Mouse (Mus musculus): ENCODE measurements around the gene Kbtbd13.

Gene Kbtbd13

GRCm38 (mm10) chr9:65391613-65391964 lies at the start of gene Kbtbd13:
Kbtbd13 (minus strand) TSS chr9:65391652.
- DNase-seq = no peak

GRCm38 (mm10) chr9:65435671-65436301 lies 44.3 kb upstream of the Kbtbd13 start, which contains the start of gene Mtfmt:
Mtfmt (plus strand) TSS chr9:65435782.
- peak; percentile 91 to 95 for DNase-seq

GRCm38 (mm10) chr9:65435211-65435610 lies 43.8 kb upstream of the Kbtbd13 start:
- no peak for DNase-seq

- DNase-seq = peak; percentile 38 to 62
Observed at GRCm38 (mm10) chr9:65434140-65434539, 42.7 kb upstream of the Kbtbd13 start.

DNA sequence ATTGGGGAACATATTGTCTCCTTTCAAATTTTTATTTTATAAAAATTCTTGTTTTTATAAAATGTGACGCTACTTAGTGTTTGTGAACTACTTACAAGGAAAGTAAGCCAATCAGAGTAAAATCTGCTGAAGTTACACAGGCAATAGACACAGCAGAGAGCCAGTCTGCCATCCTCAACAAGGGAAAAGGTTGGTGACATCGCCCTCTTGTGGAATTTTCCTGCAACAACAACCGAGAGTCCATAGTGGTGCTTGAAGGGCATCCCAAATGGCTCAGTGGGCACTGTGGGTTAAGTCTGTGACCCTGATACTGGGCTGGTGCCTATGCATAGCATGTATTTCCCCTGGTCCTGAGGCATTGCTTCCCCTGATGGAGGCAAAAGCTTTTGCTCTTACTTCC lies 40.8 kb upstream of the Kbtbd13 start:
- peak; percentile 82 to 93 for DNase-seq

- no peak for DNase-seq
Observed at GRCm38 (mm10) chr9:65430921-65431320, 39.5 kb upstream of the Kbtbd13 start.

GRCm38 (mm10) chr9:65430401-65430800 lies 38.9 kb upstream of the Kbtbd13 start:
- DNase-seq = no peak

DNA sequence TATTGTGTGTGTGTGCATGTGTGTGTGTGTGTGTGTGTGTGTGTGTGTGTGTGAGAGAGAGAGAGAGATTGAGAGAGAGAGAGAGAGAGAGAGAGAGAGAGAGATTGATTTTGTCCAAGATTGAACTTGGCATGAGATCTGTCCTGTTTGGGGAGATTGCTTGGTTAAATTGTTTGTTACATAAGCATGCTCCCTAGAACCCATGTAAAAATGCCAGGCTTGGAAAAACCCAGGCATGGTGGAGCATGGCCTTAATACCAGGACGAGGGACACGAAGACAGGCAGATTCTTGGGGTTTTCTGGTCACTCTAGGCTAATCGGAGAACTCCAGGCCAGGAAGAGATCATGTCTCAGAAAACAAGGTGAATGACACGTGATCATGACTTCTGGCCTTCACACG lies 36.6 kb upstream of the Kbtbd13 start:
- DNase-seq = no peak

DNA sequence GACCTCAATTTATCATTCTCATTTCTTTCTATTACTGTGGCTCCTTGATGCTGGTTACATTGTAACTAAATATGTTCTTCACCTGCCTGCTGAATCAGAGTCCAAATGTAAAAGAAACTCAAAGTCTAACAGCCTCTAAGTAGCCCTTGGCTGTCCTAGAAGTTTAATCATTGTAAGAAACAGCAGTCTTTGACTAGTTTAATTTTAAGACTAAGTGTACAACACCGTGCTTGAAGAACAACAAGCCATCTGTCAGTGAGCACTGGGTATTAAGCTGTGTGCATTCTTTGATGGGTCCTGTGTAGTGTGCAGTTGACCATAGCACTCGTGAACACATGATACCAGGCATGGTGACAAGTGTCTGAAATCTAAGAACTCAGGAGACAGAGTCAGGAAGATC lies 36.1 kb upstream of the Kbtbd13 start:
- peak; percentile 43 to 79 for DNase-seq

DNA sequence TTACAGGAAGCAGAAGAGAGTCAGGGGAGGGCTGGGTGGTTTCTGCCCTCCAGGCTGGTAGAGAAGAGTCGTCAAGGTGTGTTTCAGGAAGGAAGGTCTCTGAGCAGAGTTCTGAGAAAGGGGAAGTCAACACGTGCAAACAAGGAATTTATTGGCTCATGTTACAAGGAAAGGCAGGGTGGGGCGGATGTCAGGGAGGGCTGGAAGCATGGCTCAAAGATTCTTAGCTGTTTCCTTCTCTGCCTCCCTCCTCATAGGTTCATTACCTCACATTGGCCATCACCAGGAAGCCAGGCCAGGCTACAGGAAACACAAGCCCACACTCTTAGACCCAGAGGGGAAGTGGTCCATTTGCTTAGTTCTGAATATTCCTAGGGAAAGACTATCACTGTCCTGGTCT lies 32.9 kb upstream of the Kbtbd13 start:
- no peak for DNase-seq

DNA sequence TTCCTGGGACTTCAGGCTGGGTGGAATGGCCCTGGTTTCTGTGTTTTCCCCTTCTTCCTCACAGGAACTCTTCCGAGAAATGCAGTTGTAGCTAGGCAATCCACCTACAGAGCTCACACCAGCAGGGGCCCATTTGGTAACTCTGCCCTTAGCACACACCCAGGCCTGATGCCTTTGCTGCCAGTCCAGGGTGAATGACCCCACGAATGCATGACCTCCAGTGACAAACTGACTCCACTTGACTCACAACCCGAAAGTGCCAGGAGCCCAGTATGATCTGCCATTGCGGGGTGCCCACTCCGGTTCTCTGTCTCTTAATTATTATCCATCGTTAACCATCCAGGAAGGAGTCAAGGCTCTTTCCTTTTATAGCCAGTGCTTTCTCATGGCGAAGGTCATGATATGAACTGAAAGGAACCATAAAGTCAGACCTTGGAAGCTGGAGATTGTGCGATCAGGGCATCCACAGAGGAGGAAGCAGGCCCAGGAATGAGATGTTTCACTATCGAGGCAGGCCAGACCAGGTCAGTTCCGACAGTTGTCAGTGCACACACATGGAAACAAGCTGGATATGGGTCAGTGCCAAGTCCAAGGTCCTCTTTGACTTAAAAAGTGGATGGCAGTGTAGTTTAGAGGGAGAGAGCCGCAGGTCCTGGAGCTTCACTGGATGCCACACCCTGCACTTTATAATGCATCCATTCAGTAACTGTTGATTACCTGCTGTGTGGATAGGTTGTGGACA lies 31.5 kb upstream of the Kbtbd13 start, which contains the start of gene Slc51b:
Gene Slc51b (minus strand): TSS at position 196 of the 742 bp plus-strand sequence.
- peak; percentile 77 to 79 for DNase-seq

GRCm38 (mm10) chr9:65419633-65420032 lies 28.2 kb upstream of the Kbtbd13 start:
- no peak for DNase-seq

GRCm38 (mm10) chr9:65417738-65418137 lies 26.3 kb upstream of the Kbtbd13 start:
- DNase-seq = no peak

DNA sequence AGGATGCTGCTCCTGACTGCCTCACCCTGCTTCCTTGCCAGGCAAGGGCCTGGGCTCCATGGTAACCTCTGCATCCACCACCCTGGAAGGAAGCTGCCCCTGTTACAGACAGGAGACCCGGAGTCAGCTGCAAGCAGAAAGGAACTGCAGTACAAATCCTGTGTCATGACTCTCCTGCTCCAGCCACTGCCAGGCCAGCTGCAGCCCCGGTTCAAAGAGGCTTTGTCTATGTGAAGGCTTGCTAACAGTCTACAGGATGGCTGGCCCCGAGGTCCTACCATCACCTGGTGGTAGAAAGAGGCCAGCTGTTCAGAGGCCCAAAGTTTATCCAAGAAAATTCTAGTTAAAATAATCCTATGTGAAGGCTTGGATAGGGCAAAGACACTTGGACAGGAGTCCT lies 19.9 kb upstream of the Kbtbd13 start:
- no peak for DNase-seq

DNA sequence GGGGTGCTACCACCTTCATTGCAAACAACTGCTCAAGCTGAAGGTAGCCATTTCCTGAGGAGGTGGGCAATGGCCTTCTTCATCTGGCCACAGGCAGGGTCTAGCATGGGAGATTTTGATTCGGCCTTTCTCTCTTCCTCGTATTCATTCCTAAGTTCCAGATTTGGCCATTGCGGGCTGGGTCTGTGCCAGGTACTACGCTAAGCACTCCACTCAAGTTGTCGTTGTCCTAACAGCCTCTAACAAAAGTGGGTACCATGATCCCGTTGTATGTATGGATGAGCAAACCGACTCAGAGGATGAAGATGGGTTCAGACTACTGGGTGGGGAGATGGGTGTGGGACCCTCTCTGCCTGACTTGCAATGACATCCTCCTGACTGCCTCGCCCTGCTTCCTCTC lies 18.9 kb upstream of the Kbtbd13 start:
- DNase-seq = no peak

DNA sequence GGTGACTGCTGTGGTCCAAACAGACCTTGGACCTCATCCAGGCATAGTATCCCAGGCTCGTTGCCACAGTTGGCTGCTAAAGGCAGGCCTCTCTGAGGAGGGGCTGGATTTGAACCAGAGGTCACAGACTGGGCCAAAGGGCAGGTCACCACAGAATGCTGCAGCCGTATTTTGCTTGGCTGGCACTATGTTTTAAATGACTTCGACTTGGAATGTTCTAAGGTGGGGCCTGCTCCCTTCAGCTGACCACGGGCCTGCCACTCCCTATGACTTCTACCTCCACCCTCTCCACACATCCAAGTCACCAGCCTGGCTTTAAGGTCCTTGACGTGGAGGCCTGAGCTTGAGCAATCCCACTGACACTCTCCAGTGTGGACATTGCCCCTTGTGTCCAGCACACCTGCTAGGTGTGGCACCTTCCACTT lies 17.4 kb upstream of the Kbtbd13 start:
- peak; percentile 90 to 91 for DNase-seq

GRCm38 (mm10) chr9:65407861-65408260 lies 16.4 kb upstream of the Kbtbd13 start:
- peak; percentile 69 to 70 for DNase-seq

DNA sequence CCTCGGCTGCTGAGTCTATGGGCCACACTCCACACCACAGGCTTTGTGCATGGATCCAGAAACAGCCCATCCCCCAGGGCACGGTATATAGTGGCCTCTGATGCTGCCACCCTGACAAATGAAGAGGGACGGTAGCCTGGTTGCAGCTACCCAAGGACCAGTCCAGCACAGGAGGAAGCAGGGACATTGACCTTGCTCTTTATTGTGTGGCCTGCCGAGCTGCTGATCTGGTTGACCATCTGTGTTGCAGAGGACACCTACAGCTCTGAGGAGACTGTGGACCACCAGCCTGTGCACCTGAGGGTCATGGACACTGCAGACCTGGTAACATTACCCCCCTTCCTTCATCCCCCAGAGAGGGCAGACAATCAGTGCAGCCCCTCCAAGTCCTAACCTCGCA lies 15.9 kb upstream of the Kbtbd13 start:
- DNase-seq = no peak

GRCm38 (mm10) chr9:65405184-65405449 lies 13.7 kb upstream of the Kbtbd13 start:
- no peak for DNase-seq

DNA sequence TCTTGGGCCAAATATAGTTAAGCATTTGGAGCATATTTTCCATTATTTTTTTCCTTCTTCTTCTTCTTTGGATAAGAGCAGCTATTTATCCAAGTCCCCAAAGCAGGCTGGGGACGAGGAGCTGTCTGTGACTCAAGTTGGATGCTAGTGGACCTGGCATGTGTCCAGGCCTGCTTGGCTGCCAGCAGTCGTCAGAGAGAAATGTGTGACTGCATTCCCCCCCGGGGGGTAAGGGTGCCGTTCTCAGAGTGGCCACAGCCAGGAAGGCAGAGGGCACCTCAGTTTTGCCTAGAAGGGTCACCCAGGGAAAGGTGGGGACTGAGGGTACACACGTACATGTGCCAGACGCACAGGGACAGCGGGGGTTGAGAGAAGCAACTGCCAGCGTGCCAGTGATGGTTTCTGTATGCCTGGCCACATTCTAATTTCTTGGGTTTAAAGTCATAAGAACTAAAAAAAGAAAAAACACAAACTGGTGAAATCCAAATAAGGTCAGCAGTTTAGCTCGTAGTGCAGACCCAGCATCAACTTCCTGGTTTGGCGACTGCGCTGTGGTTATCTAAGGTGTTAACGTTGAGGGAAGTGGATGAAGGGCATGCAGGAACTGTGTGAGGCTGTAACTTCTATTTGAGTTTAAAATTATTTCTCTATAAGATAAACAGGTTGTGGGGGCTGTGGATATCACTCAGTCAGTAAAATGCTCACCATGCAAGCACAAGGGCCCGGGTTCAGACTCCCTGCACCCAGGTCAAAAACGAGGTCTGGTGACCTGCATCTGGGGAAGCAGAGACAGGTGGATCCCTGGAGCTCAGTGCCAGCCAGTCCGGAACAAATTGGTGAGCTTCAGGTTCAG lies 13.1 kb upstream of the Kbtbd13 start:
- DNase-seq = peak; percentile 78 to 83

DNA sequence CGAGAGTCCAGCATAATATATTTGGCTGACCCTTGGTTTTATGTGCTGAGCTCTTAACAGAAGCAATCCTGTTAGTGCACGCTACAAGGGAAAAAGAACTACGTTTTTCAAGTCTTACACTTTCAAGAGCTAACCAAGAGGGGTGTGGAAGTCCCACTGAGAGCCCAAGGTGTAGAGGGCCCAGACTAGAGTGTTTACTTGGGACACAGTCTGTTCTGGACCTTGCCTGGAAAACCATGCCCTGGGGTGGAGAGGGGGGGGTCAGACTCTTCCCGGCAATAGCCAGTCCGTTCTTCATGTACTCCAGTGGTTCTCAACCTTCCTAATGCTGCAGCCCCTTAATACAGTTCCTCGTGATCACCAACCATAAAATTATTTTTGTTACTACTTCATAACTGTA lies 8.5 kb upstream of the Kbtbd13 start:
- DNase-seq = no peak

- peak; percentile 33 to 64 for DNase-seq
Observed at GRCm38 (mm10) chr9:65398279-65398678, 6.8 kb upstream of the Kbtbd13 start, which contains the start of gene Rasl12. Rasl12 (plus strand) TSS chr9:65398506.

GRCm38 (mm10) chr9:65394360-65394759 lies 2.9 kb upstream of the Kbtbd13 start:
- DNase-seq = no peak

GRCm38 (mm10) chr9:65393606-65394005 lies 2.2 kb upstream of the Kbtbd13 start:
- DNase-seq = no peak
